Mouse (Mus musculus): ENCODE data around the gene Nsf.
"Not testable (repeated sequence)": the region's sequence is repeated elsewhere in the genome, so short reads cannot be mapped to it uniquely, and the experiment has no call there.

Nsf gene

GRCm38 (mm10) chr11:103896056-103896455 lies 57.8 kb downstream of the Nsf start:
- DNase-seq (ENCODE audit: low read depth in 1 of 2, low spot score in 2 of 2), result no peak

- DNase-seq (ENCODE audit: low read depth in 1 of 2, low spot score in 2 of 2), result no peak
Measured at GRCm38 (mm10) chr11:103892831-103893230, 61.0 kb downstream of the Nsf start.

- DNase-seq (ENCODE audit: low read depth in 1 of 2, low spot score in 2 of 2), result no peak
Measured at GRCm38 (mm10) chr11:103891781-103892180, 62.1 kb downstream of the Nsf start.

GRCm38 (mm10) chr11:103890337-103891186 lies 63.3 kb downstream of the Nsf start:
- DNase-seq (ENCODE audit: low read depth in 1 of 2, low spot score in 2 of 2), result no peak

- DNase-seq (ENCODE audit: low read depth in 1 of 2, low spot score in 2 of 2), result no peak
Measured at GRCm38 (mm10) chr11:103887724-103888410, 66.0 kb downstream of the Nsf start.

GRCm38 (mm10) chr11:103884749-103885383 lies 69.0 kb downstream of the Nsf start:
- no peak for DNase-seq (ENCODE audit: low read depth in 1 of 2, low spot score in 2 of 2)

GRCm38 (mm10) chr11:103883793-103884192 lies 70.1 kb downstream of the Nsf start:
- no peak for DNase-seq (ENCODE audit: low read depth in 1 of 2, low spot score in 2 of 2)

- not testable (repeated sequence) for DNase-seq (ENCODE audit: low read depth in 1 of 2, low spot score in 2 of 2)
Measured at GRCm38 (mm10) chr11:103879476-103879875, 74.4 kb downstream of the Nsf start.

GRCm38 (mm10) chr11:103878441-103878840 lies 75.4 kb downstream of the Nsf start:
- no peak for DNase-seq (ENCODE audit: low read depth in 1 of 2, low spot score in 2 of 2)

- no peak for DNase-seq (ENCODE audit: low read depth in 1 of 2, low spot score in 2 of 2)
Measured at GRCm38 (mm10) chr11:103870352-103870751, 83.5 kb downstream of the Nsf start.

- DNase-seq (ENCODE audit: low read depth in 1 of 2, low spot score in 2 of 2), result no peak
Measured at GRCm38 (mm10) chr11:103867702-103868101, 86.2 kb downstream of the Nsf start.

GRCm38 (mm10) chr11:103865346-103865745 lies 88.5 kb downstream of the Nsf start:
- DNase-seq (ENCODE audit: low read depth in 1 of 2, low spot score in 2 of 2), result no peak

- no peak for DNase-seq (ENCODE audit: low read depth in 1 of 2, low spot score in 2 of 2)
Measured at GRCm38 (mm10) chr11:103864486-103864885, 89.4 kb downstream of the Nsf start.

GRCm38 (mm10) chr11:103862951-103863350 lies 90.9 kb downstream of the Nsf start:
- DNase-seq (ENCODE audit: low read depth in 1 of 2, low spot score in 2 of 2), result no peak

GRCm38 (mm10) chr11:103859933-103860610 lies 93.8 kb downstream of the Nsf start:
- DNase-seq (ENCODE audit: low read depth in 1 of 2, low spot score in 2 of 2), result no peak

- DNase-seq (ENCODE audit: low read depth in 1 of 2, low spot score in 2 of 2), result no peak
Measured at GRCm38 (mm10) chr11:103858760-103859159, 95.1 kb downstream of the Nsf start.

GRCm38 (mm10) chr11:103856641-103857040 lies 97.2 kb downstream of the Nsf start:
- DNase-seq (ENCODE audit: low read depth in 1 of 2, low spot score in 2 of 2), result no peak

GRCm38 (mm10) chr11:103854294-103854693 lies 99.6 kb downstream of the Nsf start:
- no peak for DNase-seq (ENCODE audit: low read depth in 1 of 2, low spot score in 2 of 2)

GRCm38 (mm10) chr11:103853284-103853920 lies 100.5 kb downstream of the Nsf start:
- DNase-seq (ENCODE audit: low read depth in 1 of 2, low spot score in 2 of 2), result no peak

- no peak for DNase-seq (ENCODE audit: low read depth in 1 of 2, low spot score in 2 of 2)
Measured at GRCm38 (mm10) chr11:103852590-103853283, 101.1 kb downstream of the Nsf start.
